Mouse (Mus musculus): ENCODE measurements around the gene Ptprc. TPM values are rescaled to one million over a fixed set of nuclear protein-coding genes. Genes with fewer than 3 reads are reported as not detected.

Ptprc gene
- polyA plus RNA-seq, 1 experiment = 582 TPM

DNA sequence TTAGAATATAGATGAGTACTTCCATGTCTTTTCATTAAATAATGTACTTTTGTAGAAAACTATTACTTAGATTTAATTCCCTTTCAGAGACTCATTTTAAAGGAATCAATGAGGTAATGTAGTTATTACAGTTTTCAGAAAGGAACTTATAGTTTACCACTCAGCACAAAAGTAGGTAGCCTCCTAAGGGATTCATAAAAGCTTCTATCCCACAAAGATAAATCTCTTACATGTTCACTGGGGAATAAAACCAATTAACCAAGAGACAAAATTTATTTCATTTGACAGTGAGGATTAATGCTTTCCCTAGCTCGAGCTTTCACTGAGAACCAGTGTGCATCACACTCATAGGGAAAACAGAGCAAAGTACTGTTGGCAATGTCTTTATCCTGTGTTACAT, 82.3 kb downstream of the Ptprc start:
- TF ChIP-seq POLR2A (IDR thresholded peaks at IDR 0.05; ENCODE audit: borderline replicate concordance, low read depth, low read length) (no peak), CTCF (IDR thresholded peaks at IDR 0.05; ENCODE audit: low read depth, low read length) (no peak)
- H3K4me1 ChIP-seq (ENCODE audit: control insufficient read depth, insufficient read depth, low read length) = no peaks in the 10 kb centered on the region
- H3K4me3 ChIP-seq (ENCODE audit: insufficient read depth, low read length) = no peak overlapping the region
- H3K27ac ChIP-seq (ENCODE audit: insufficient read depth, low read depth, low read length) = no peak overlapping the region

- H3K4me3 ChIP-seq (ENCODE audit: insufficient read depth, low read length) = no peak overlapping the region
- TF ChIP-seq CTCF (IDR thresholded peaks at IDR 0.05; ENCODE audit: low read depth, low read length) = no peak
- TF ChIP-seq POLR2A (IDR thresholded peaks at IDR 0.05; ENCODE audit: borderline replicate concordance, low read depth, low read length) = no peak
- H3K4me1 ChIP-seq (ENCODE audit: control insufficient read depth, insufficient read depth, low read length) = peaks cover 2% of the 10 kb centered on the region
- no peak overlapping the region for H3K27ac ChIP-seq (ENCODE audit: insufficient read depth, low read depth, low read length)
Measured at GRCm38 (mm10) chr1:138085810-138086209, 89.7 kb downstream of the Ptprc start.

- no peak overlapping the region for H3K4me3 ChIP-seq (ENCODE audit: insufficient read depth, low read length)
Measured at GRCm38 (mm10) chr1:138083707-138084106, 91.8 kb downstream of the Ptprc start.

DNA sequence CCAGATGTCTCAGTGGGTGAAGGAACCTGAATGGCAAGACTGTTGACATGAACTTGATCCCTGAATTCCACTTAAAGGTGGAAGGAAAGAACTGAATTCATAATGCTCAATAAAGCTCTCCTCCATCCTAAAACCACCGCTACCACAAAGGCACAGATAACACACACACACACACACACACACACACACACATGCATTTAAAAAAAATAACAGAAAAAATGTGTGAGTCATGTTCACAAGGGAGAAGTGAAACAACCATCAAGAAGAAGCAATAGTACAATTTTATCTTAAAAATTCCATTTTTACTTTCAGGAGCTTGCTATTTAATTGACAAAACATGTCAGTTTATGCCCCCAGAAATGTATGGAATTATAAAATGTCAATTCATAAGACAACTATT, 95.2 kb downstream of the Ptprc start:
- Histone ChIP-seq H3K4me1 (ENCODE audit: control insufficient read depth, insufficient read depth, low read length) (peaks cover 5% of the 10 kb centered on the region), H3K27ac (ENCODE audit: insufficient read depth, low read depth, low read length) (no peak overlapping the region), H3K4me3 (ENCODE audit: insufficient read depth, low read length) (no peak overlapping the region)
- TF ChIP-seq POLR2A (IDR thresholded peaks at IDR 0.05; ENCODE audit: borderline replicate concordance, low read depth, low read length) (no peak), CTCF (IDR thresholded peaks at IDR 0.05; ENCODE audit: low read depth, low read length) (no peak)

More at GRCm38 (mm10) chr1:138083707-138084106, 91.8 kb downstream of the Ptprc start:
- Histone ChIP-seq H3K27ac (ENCODE audit: insufficient read depth, low read depth, low read length) (no peak overlapping the region), H3K4me1 (ENCODE audit: control insufficient read depth, insufficient read depth, low read length) (peaks cover 5% of the 10 kb centered on the region)
- TF ChIP-seq CTCF (IDR thresholded peaks at IDR 0.05; ENCODE audit: low read depth, low read length) (no peak), POLR2A (IDR thresholded peaks at IDR 0.05; ENCODE audit: borderline replicate concordance, low read depth, low read length) (no peak)

GRCm38 (mm10) chr1:138044196-138044945, 131.1 kb downstream of the Ptprc start:
- no peak overlapping the region for H3K27ac ChIP-seq (ENCODE audit: insufficient read depth, low read depth, low read length)
- no peak for TF ChIP-seq POLR2A (IDR thresholded peaks at IDR 0.05; ENCODE audit: borderline replicate concordance, low read depth, low read length)
- no peak for TF ChIP-seq CTCF (IDR thresholded peaks at IDR 0.05; ENCODE audit: low read depth, low read length)
- H3K4me3 ChIP-seq (ENCODE audit: insufficient read depth, low read length) = no peak overlapping the region
- H3K4me1 ChIP-seq (ENCODE audit: control insufficient read depth, insufficient read depth, low read length) = 0 out of 2 replicates have a peak, but pooled peaks cover under 1% of the 10 kb centered on the region

DNA sequence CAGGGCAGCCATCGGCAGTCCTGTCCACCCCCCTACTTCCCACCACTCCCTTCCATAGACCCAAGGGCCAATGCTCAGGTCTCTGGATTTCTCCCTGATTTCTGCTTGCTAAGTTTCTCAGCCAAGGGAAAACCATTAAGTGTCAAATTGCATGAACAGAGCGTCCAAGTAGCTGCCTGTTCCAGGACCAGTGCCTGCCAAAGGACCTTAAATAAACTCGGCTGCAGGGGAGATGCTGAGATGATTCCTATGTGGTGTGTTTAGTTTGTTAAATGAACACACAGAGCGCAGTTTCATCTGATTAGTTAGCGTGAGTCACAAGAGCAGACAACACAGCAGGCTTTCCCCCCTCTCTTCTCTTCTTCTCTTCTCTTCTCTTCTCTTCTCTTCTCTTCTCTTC, 135.0 kb downstream of the Ptprc start:
- TF ChIP-seq POLR2A (IDR thresholded peaks at IDR 0.05; ENCODE audit: borderline replicate concordance, low read depth, low read length) (no peak), CTCF (IDR thresholded peaks at IDR 0.05; ENCODE audit: low read depth, low read length) (no peak)
- H3K27ac ChIP-seq (ENCODE audit: insufficient read depth, low read depth, low read length) = no peak overlapping the region
- H3K4me3 ChIP-seq (ENCODE audit: insufficient read depth, low read length) = no peak overlapping the region
- H3K4me1 ChIP-seq (ENCODE audit: control insufficient read depth, insufficient read depth, low read length) = peaks cover 21% of the 10 kb centered on the region

DNA sequence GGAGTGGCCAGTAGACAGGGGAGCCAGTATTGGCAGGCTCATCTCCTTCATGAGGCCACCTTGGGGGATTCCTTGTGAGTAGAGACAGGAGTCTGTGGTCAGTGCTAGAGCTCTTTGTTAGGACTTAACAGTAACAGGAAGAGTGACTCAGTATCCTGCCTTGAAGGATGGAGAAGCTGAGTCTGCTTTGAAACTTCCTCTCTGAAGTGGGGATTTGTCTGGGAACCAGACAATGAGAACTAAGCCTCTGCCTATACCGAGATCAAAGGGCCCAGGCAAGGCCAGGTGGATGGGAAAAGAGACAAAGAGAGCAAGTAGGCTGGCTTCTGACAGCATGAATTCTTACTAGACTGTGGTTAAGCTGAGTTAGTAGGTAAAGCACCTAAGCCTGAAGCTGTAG, 136.3 kb downstream of the Ptprc start:
- Histone ChIP-seq H3K27ac (ENCODE audit: insufficient read depth, low read depth, low read length) (no peak overlapping the region), H3K4me3 (ENCODE audit: insufficient read depth, low read length) (no peak overlapping the region), H3K4me1 (ENCODE audit: control insufficient read depth, insufficient read depth, low read length) (peaks cover 21% of the 10 kb centered on the region)
- TF ChIP-seq POLR2A (IDR thresholded peaks at IDR 0.05; ENCODE audit: borderline replicate concordance, low read depth, low read length) = no peak
- no peak for TF ChIP-seq CTCF (IDR thresholded peaks at IDR 0.05; ENCODE audit: low read depth, low read length)

DNA sequence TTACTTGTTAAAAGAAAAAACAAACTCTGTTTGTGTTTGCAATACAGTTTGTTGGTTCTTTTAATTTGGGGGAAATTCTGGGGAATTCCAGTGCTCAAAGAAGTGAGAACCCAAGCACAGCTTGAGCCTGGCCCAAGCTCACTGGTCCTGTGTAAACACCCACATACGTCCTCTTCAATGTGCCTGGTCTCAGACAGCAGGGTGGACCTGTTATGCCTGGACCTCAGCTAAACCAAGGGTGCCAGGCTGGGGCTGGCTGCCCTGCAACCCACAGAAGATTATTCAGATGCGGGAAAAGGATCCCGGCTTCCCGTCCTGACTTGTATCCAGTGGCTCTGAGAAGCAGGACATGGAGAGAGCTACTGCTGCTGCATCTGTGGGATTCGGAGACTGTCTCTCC, 138.0 kb downstream of the Ptprc start:
- Histone ChIP-seq H3K4me1 (ENCODE audit: control insufficient read depth, insufficient read depth, low read length) (peaks cover 21% of the 10 kb centered on the region), H3K27ac (ENCODE audit: insufficient read depth, low read depth, low read length) (no peak overlapping the region), H3K4me3 (ENCODE audit: insufficient read depth, low read length) (no peak overlapping the region)
- TF ChIP-seq POLR2A (IDR thresholded peaks at IDR 0.05; ENCODE audit: borderline replicate concordance, low read depth, low read length) = no peak
- TF ChIP-seq CTCF (IDR thresholded peaks at IDR 0.05; ENCODE audit: low read depth, low read length) = no peak

DNA sequence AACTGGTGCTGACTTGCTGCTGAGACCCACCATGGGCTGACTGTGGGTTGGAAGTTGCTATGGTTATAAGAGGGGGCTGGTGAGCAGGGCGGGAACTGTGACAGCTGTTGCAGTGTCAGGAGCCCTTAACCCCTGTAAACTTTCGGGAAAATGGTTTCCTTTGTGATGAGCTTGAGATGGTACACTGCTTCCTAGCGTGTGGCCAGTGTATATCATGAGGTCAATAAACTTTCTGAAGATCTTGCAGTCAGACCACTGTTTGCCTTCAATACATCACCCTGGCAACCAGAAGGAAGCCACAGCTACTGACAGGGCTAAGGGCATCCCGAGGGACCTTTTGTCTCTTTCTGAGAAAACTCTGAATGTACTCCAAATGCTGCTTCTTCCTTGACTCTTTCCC, 145.9 kb downstream of the Ptprc start:
- no peak for TF ChIP-seq POLR2A (IDR thresholded peaks at IDR 0.05; ENCODE audit: borderline replicate concordance, low read depth, low read length)
- TF ChIP-seq CTCF (IDR thresholded peaks at IDR 0.05; ENCODE audit: low read depth, low read length) = no peak
- H3K27ac ChIP-seq (ENCODE audit: insufficient read depth, low read depth, low read length) = no peak overlapping the region
- H3K4me1 ChIP-seq (ENCODE audit: control insufficient read depth, insufficient read depth, low read length) = peaks cover 2% of the 10 kb centered on the region; the same call in 1 of the 2 replicates
- H3K4me3 ChIP-seq (ENCODE audit: insufficient read depth, low read length) = no peak overlapping the region

DNA sequence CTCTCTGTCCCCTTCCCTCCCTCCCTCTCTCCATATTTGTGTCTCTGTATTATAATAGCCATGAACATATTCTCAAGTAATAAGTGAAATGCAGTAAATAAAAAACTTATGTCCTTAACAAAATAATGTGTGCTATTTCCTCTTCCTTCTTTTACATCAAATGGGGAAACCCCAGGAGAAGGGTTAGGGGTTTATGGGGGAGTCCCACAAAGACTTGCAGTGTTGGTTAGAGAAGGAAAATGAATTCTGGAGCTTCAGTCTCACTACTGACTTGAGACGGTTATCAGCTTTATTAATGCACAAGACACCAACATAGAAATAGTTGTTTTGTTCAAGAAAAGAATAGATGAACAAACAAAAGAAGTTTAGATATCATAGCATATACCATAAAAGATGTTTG, 150.2 kb downstream of the Ptprc start:
- H3K4me1 ChIP-seq (ENCODE audit: control insufficient read depth, insufficient read depth, low read length) = peaks cover 2% of the 10 kb centered on the region; the same call in 1 of the 2 replicates
- TF ChIP-seq POLR2A (IDR thresholded peaks at IDR 0.05; ENCODE audit: borderline replicate concordance, low read depth, low read length) = no peak
- no peak for TF ChIP-seq CTCF (IDR thresholded peaks at IDR 0.05; ENCODE audit: low read depth, low read length)
- no peak overlapping the region for H3K27ac ChIP-seq (ENCODE audit: insufficient read depth, low read depth, low read length)
- H3K4me3 ChIP-seq (ENCODE audit: insufficient read depth, low read length) = no peak overlapping the region

Measured in bone marrow macrophage, adult 2 months (primary cell).